Mouse (Mus musculus): ENCODE results near the gene Ssbp4.

- TF ChIP-seq CTCF (IDR thresholded peaks at IDR 0.05; ENCODE audit: low read depth) (no peak), EP300 (IDR thresholded peaks at IDR 0.05; ENCODE audit: low read depth) (no peak)
These were observed 549 bp downstream of the Ssbp4 start for GRCm38 (mm10) chr8:70607898-70608748.
